Mouse (Mus musculus): ENCODE measurements around the gene L3hypdh.
"Not testable (repeated sequence)": the region's sequence is repeated elsewhere in the genome, so short reads cannot be mapped to it uniquely, and the experiment has no call there.

The L3hypdh gene

DNA sequence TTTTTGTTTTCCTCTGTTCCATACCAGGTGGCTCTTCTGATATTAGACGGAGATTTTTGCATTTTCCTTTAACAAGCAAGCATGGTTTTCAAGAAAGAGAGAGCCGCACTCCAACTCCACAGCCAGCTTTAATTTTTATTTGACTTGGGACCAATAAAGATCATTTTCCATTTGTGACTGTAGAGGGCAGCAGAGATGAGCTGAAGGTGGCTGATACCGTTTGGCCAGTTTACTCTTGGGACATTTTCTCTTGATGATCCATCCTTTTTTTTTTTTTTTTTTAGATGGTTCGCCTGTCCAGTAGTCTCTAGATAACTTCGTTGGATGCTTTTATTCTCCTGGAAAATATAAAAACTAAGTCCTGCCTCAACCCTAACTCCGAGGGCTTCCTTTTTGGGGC lies 31.9 kb downstream of the L3hypdh start:
- peak in 1 of 2 experiments; percentile 29 for DNase-seq

DNA sequence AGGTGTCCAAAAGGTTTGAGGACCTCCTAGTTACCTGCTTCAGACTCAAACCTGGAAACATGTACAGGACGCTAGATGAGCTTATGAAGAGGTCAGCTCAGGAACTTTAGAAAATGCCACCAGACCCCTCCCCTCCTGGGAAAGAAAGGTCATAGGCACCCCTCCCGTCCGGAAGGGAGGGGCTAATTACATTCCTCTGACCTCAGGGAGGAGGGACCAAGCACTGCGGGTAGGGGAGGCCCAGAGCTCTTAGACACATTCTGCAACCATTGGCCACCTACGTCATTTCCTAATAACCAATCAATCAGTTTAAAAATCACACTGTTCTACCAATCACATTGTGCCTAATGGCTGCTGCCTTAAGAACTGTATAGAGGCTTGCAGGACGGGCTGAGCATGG lies 32.7 kb downstream of the L3hypdh start:
- no peak for DNase-seq

DNA sequence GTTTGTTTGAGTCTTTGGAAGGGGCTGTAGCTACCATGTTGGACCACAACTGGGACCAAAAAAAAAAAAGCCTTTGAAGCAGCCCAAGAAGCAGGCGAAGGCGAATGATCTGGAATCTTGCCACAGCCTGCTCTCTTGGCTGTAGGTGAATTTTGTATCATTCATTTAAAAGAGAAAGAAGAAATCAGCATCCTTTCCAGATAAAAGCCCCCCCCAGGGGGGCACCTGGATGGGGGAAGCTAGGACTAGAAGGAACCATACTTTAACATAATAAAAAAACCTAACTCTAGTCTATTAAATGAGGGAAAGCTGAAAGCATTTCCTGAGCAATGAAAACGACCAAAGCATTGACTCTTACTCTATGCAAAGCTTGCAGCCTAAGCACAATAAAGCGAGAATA lies 34.4 kb downstream of the L3hypdh start:
- no peak for DNase-seq

DNA sequence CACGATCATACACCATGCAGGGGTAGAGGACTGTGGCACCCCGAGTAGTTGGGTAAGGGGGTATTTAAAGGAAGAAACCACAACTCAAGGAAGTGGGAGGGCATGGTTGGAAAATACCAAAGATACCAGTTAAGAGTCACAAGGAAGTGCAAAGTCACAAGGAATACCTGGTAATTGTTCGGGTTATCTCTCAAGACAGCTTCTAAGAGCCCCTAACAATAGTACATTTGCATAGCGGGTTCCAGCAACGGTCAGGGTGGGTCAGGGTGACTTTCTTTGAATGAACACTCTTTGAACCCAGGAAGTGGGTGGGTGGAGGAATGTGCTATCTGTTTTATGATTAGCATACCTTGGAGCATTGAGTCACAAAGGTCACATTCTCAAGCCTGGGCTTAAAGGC lies 35.1 kb downstream of the L3hypdh start:
- not testable (repeated sequence) for DNase-seq

DNA sequence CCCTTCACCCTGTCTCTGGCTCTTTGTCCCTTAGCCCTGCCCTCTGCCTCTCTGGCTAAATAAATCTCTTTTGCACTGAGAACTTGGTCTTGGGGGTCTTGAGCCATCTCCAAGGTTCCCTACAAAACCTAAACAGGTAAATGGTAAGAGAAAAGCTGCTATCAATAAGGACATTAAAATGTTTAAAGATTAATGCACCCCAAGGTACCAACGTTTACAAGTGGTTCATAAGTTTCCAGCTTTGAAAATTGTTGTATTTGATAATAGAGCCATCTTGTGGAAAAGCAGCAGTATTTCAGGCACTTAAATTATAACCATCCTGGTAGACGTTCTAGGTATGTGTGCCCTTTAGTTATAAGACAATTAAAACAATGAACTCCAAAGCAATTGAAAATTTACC lies 37.7 kb downstream of the L3hypdh start:
- DNase-seq: no peak

DNA sequence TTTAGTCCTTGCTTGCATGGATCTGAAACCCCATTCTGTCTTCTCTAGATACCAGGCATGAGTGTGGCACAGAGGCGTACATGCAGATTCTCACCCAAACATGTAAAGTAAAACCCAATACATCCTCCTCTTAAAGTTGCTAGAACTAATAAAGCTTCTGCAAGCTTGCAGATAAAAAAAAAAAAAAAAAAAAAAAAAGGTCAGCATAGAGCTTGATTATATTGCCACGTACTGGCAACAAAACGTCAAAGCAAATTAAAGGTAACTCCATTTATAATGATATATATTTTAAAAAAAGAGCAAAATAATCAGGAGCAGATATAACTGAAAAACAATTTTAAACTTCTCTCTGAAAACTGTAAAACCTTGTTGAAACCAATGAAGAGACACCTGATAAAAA lies 44.0 kb downstream of the L3hypdh start:
- no peak for DNase-seq

DNA sequence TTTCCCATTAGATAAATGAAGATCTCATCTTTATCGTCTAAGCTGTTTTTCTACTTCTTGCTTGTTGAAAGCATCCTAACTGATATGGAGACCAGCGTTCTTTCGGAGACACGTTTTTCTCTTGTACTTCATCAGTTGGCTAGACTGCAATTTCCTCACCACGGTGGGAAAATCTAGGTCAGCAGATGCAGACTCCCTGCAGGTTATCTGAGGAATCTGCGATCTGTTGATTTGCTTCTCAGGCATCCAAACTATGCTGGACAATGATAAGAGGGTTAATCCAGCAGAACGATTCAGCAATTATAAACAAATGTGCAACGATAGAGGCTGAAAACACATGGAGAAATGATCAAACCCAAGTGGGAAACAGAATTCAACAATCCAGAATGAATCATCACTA lies 45.7 kb downstream of the L3hypdh start:
- no peak for DNase-seq

DNA sequence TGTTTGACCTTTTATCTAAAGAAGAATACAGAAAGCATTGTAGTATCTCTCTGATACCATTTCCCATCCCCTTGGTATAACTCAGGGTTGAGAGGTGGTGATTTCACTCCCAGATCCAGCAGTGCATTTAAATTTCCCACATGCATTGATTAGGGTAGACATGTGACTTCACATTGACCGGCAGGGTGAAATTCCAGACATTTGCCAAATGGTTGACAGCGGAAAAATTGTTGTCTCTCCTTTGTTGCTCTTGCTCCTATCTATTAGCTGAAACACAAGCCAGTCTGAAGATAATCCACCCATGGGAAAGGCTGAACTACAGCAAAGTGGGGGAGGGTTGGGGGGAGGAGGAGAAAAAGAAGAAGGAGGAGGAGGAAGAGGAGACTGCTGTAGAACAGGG lies 46.4 kb downstream of the L3hypdh start:
- no peak for DNase-seq

DNA sequence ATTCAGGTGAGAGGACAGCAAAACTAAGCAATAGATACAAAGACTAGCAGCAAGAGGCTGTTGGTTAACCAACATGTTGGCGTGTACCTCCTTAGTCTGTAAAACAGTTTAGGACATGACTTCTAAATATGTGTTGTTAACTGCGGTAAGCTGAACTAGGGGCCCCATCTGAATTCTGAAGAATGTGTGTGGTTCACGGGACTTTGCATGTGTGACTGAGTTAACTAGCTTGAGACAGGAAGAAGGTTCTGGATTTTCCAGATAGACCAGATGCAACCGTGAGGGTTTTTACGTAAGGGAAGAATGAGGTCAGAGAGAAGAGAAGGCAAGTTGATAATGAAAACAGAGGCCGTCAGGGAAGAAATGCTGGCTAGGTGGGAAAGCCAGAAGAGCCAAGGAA lies 48.2 kb downstream of the L3hypdh start:
- no peak for DNase-seq

DNA sequence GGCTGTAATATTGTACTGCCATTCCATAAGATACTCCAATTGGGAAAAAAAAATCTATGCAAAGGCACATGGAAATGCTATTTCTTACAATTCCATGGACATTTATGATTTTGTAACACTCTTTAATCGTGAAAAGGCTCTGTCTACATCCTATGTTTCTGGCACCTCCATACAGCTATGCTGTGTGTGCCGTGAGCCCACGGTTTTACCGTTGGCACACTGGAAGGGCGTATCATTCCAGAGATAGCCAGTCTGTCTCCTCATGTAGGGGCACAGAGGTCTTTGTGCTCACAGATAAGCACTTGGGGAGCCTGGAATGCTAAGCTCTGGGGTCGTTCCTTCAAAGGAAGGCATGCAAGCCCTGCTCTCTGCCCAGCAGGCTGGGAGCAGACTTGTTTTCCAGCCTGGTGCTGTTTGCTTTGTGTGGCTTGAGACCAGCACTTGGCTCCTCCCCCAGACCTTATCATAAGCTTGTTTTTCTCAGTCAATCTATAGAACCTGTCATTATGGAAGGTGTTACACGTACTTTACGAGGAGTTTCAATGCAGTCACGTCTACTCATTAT lies 49.1 kb downstream of the L3hypdh start:
- no peak for DNase-seq

DNA sequence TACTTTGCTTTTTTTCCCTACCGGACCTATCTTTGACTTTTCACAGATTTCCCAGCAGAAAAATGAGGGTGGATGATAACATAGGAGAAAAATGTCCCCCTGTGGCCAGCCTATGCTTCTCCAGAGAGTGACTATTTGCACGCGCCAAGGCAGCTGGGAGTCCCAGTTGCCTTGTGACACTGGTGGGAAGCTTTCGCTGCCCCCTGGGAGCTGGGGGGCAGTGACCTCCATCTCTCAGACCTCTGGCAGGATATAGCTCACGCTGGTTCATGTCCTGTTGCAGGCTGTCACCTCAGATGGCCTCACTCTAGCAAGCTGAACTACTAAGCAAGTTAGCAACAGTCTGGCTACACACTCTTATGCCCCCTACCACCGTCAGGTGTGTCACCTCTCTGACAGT lies 53.4 kb downstream of the L3hypdh start:
- no peak for DNase-seq

DNA sequence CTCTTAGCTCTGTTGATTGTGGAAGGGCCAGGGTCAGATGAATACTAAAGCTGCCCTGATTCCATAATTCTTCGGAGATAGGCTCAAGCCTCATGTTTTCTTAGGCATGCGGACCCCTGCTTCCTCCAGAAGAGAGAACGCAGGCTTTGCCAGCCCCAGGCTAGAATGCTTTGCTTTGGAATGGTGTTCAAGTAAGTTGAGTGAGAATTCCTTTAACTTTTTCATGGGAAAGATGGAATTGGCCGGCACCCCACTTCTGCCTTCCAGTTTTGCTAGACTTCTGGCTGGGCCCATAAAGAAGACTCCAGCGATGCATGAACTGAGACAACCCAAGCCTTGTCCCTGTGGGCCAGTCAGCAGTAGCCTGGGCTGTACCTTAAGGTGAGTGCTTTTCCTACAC lies 54.1 kb downstream of the L3hypdh start:
- DNase-seq: no peak

DNA sequence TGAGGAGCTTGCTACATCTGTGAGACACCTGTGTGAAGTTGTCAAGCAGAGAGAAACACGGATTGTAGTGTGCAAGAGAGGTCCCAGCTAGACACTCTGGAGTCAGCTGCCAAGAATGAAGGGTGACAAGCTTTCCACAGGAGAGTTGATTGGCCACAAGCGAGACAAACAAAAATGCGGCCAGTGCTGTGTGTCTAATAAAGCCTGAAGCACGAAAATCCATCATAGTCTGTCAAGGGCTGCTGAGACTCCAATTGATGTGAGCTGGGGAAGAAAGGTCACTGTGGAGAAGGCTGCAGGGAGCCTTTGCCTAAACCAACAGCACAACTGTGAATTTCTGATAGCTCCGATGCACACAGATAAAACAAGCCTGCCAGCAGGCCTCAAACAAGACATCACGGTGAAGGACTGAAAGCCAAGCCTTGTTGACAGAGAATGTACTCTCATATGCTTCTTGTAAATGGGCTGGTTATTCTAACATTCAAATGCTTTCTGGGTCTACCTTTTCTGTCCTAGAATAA lies 59.9 kb downstream of the L3hypdh start:
- no peak for DNase-seq

DNA sequence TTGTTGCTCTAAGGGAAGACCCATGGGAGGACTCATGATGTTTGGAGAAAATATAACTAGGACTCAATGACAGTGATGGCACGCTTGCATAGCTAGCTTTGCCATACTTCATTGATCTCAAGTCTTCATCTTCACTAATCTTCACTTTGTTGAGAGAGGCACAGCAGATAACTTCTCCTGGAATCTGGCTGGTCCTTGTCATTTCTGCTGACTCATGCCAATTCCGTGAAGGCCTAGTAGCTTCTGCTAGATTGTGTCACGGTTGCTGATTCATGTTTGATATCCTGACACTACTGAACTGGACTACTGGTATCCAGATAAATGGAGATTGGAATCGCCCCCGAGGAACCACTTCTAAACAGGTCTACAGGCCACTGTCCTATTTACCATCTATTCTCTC lies 61.7 kb downstream of the L3hypdh start:
- DNase-seq: no peak

Data from cerebellum, postnatal 25 days (tissue).